Mouse (Mus musculus) forebrain, embryonic 11.5 days (tissue): ENCODE measurements around the gene Fam174b. TPM values are rescaled to one million over a fixed set of nuclear protein-coding genes. Genes with fewer than 3 reads are reported as not detected.

ENCODE experiments used
- ATAC-seq: fragments of 200-750 bp; cut with Nextera tagmentation; replicated peaks from 2 replicates; pipeline ENCODE4 v1.8.0; 2017; ENCODE audit warnings: moderate TSS enrichment; ENCODE audit not compliant: low FRiP score
- DNase-seq: peaks from one replicate; pipeline ENCODE4 v3.0.0-alpha.2; 2017; ENCODE audit warnings: low spot score
- H3K27ac ChIP-seq: fragments of 300-500 bp; sonication (generic); 2 replicates; pipeline ENCODE4 v1.5.1; 2014; ENCODE audit warnings: low read depth, low read length
- H3K27me3 ChIP-seq: fragments of 300-500 bp; sonication (generic); 2 replicates; pipeline ENCODE4 v1.6.1; 2014; ENCODE audit warnings: mild to moderate bottlenecking, low read length, mixed read lengths; ENCODE audit not compliant: control insufficient read depth, insufficient read depth
- H3K36me3 ChIP-seq: fragments of 300-500 bp; sonication (generic); 2 replicates; pipeline ENCODE4 v1.6.1; 2014; ENCODE audit warnings: mild to moderate bottlenecking, low read length, moderate library complexity, mixed read lengths; ENCODE audit not compliant: control insufficient read depth, insufficient read depth
- H3K4me1 ChIP-seq: fragments of 300-500 bp; sonication (generic); replicated peaks from 2 replicates; pipeline ENCODE4 v1.6.1; 2014; ENCODE audit warnings: low read length, mixed read lengths; ENCODE audit not compliant: control insufficient read depth, insufficient read depth
- H3K4me2 ChIP-seq: fragments of 300-500 bp; sonication (generic); 2 replicates; pipeline ENCODE4 v1.6.1; 2014; ENCODE audit warnings: low read depth, mild to moderate bottlenecking, low read length, moderate library complexity, mixed read lengths; ENCODE audit not compliant: severe bottlenecking
- H3K4me3 ChIP-seq: fragments of 300-500 bp; sonication (generic); 2 replicates; pipeline ENCODE4 v1.5.1; 2014; ENCODE audit warnings: low read depth, low read length
- H3K9ac ChIP-seq: fragments of 300-500 bp; sonication (generic); 2 replicates; pipeline ENCODE4 v1.6.1; 2014; ENCODE audit warnings: low read length
- H3K9me3 ChIP-seq: fragments of 300-500 bp; sonication (generic); 2 replicates; pipeline ENCODE4 v1.6.1; 2016; ENCODE audit warnings: low read length, mixed read lengths; ENCODE audit not compliant: control insufficient read depth
- WGBS: fragments of 180-500 bp; shearing (Covaris S2); extraction: QIAGEN DNeasy Blood & Tissue Kit; methylation state at CpG from one replicate; pipeline ENCODE4 v1.1.7; 2014; 5-methylcytosine and 5-hydroxymethylcytosine counted together
- microRNA-seq: library from miRNA; unstranded; fragments of <30 nt; microRNA quantifications from one replicate; pipeline ENCODE4, GENCODE M21; 2016; ENCODE audit not compliant: insufficient number of aligned reads
- polyA plus RNA-seq: library from polyadenylated mRNA; unstranded; fragments of >200 nt; fragmentation: Nextera tagmentation; extraction: Ambion mirVana; gene quantifications from 2 replicates; pipeline ENCODE4 v1.2.1, GENCODE M21; 2014

The Fam174b gene
- polyA plus RNA-seq, 1 experiment from 2014 or later: 19.7 TPM

GRCm38 (mm10) chr7:73813887-73814286 is 73.8 kb downstream of the Fam174b start:
- ATAC-seq: no peak
- WGBS: 80% methylated on average over 4 of the region's 4 CpGs
- no peak overlapping the region for H3K4me2 ChIP-seq
- H3K36me3 ChIP-seq: no peaks in the 10 kb centered on the region
- no peaks in the 10 kb centered on the region for H3K9me3 ChIP-seq
- H3K4me1 ChIP-seq: 0 out of 2 replicates have a peak, but pooled peaks cover 3% of the 10 kb centered on the region
- H3K4me3 ChIP-seq: no peak overlapping the region
- no peak overlapping the region for H3K9ac ChIP-seq
- no peaks in the 10 kb centered on the region for H3K27me3 ChIP-seq
- DNase-seq: no peak
- H3K27ac ChIP-seq: no peak overlapping the region

- DNase-seq (no peak), ATAC-seq (no peak)
- Histone ChIP-seq H3K9ac (no peak overlapping the region), H3K9me3 (no peaks in the 10 kb centered on the region), H3K4me3 (no peak overlapping the region), H3K4me2 (no peak overlapping the region), H3K27ac (no peak overlapping the region), H3K36me3 (no peaks in the 10 kb centered on the region), H3K27me3 (no peaks in the 10 kb centered on the region), H3K4me1 (0 out of 2 replicates have a peak, but pooled peaks cover 3% of the 10 kb centered on the region)
- 92% methylated on average over 7 of the region's 7 CpGs for WGBS
Measured at GRCm38 (mm10) chr7:73814454-73814853, 74.4 kb downstream of the Fam174b start.

- 83% methylated on average over 8 of the region's 8 CpGs for WGBS
- 0 out of 2 replicates have a peak, but pooled peaks cover 3% of the 10 kb centered on the region for H3K4me1 ChIP-seq
Measured at GRCm38 (mm10) chr7:73816255-73816996, 76.3 kb downstream of the Fam174b start.

GRCm38 (mm10) chr7:73819366-73819765 is 79.3 kb downstream of the Fam174b start:
- Histone ChIP-seq H3K9ac (no peak overlapping the region), H3K36me3 (no peaks in the 10 kb centered on the region), H3K4me3 (no peak overlapping the region), H3K4me2 (no peak overlapping the region), H3K4me1 (no peaks in the 10 kb centered on the region), H3K9me3 (no peaks in the 10 kb centered on the region), H3K27ac (no peak overlapping the region), H3K27me3 (no peaks in the 10 kb centered on the region)
- DNase-seq: no peak
- 85% methylated on average over 17 of the region's 17 CpGs for WGBS
- no peak for ATAC-seq

More at GRCm38 (mm10) chr7:73816255-73816996, 76.3 kb downstream of the Fam174b start:
- DNase-seq (no peak), ATAC-seq (no peak)
- Histone ChIP-seq H3K9me3 (no peaks in the 10 kb centered on the region), H3K4me2 (no peak overlapping the region), H3K4me3 (no peak overlapping the region), H3K36me3 (no peaks in the 10 kb centered on the region), H3K27me3 (no peaks in the 10 kb centered on the region), H3K27ac (no peak overlapping the region), H3K9ac (no peak overlapping the region)

Small RNA genes within 50 kb of the gene (microRNA-seq; reads per million reads assigned to microRNA genes)
- gene Mir7234: not detected

Other genes starting within 250 kb of the Fam174b start
- gene Chd2, start 198.5 kb upstream of the Fam174b start, polyA plus RNA-seq: 61.0 and 66.1 TPM in 2 replicates